Mouse (Mus musculus): ENCODE results near the gene Unc119b. TPM values are rescaled to one million over a fixed set of nuclear protein-coding genes. Genes with fewer than 3 reads are reported as not detected.

The Unc119b gene
- total RNA-seq, 1 experiment, result 27.5 TPM

DNA sequence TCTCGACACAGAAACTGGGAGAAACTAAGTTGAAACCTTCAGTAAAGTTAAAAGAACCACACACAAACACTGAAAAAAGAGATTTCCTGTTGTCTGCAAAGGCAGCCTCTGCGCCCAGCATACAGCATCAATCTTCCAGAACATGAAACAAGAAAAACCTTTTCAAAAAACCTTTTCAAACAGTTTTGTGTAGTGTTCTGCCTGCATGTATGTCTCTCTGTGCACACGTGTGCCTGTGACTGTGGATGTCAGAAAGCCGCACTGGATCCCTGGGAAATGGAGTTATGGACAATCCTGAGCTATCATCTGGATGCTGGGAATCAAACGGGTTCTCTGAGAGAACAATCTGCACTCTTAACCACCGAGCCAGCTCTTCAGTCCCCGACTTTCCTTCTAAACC lies 21.6 kb upstream of the Unc119b start:
- no peak for DNase-seq (ENCODE audit: low read depth, low spot score)
- Histone ChIP-seq H3K36me3 (ENCODE audit: control insufficient read depth, insufficient read depth, low read length, poor library complexity, severe bottlenecking) (peaks cover 5% of the 10 kb centered on the region; the same call in 1 of the 2 replicates), H3K27ac (ENCODE audit: insufficient read depth, low read depth, low read length, poor library complexity, severe bottlenecking) (no peak overlapping the region), H3K4me3 (ENCODE audit: insufficient read depth in 1 of 2, low read depth in 1 of 2, low read length in 2 of 2, poor library complexity in 1 of 2, severe bottlenecking in 1 of 2) (peak overlapping the region; percentile 87 to 89), H3K4me1 (ENCODE audit: control insufficient read depth in 2 of 2, insufficient read depth in 2 of 2, low read length in 2 of 2, poor library complexity in 1 of 2) (peaks cover 6 to 19% of the 10 kb centered on the region in 2 experiments), H3K9me3 (ENCODE audit: control insufficient read depth, insufficient read depth, low read depth, low read length) (no peaks in the 10 kb centered on the region), H3K9ac (ENCODE audit: insufficient read depth, low read depth, low read length, poor library complexity, severe bottlenecking) (peak overlapping the region; percentile 64; the same call in 1 of the 2 replicates)
- in situ Hi-C loops (cut with MboI; ENCODE audit: low sequenced_read_pairs in 2 of 2, unreplicated experiment in 2 of 2), result no loop called here
- TF ChIP-seq HCFC1 (IDR thresholded peaks at IDR 0.05; ENCODE audit: borderline replicate concordance, insufficient read depth, low read length), result no peak
- no peak for TF ChIP-seq ZC3H11A (IDR thresholded peaks at IDR 0.05; ENCODE audit: borderline replicate concordance, low read depth, low read length)

DNA sequence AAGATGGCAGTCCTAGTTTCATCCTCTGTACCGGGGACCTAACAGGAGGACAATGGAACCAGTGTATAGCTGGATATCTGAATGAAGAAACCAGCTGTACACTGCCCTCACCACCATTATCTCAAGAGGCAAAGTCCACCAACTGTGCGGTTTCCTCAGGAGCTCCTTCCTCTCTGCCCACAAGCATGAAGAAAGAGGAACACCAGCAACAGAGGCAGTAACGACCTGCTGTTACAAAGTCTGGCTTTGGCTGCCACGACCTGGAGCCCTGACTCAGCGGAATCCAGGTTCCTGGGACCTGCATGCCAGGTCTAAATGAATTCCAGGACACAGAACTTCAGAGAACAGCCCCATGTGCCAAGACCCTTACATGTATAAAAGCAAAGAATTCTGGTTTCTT lies 21.1 kb upstream of the Unc119b start:
- Histone ChIP-seq H3K4me1 (ENCODE audit: control insufficient read depth in 2 of 2, insufficient read depth in 2 of 2, low read length in 2 of 2, poor library complexity in 1 of 2) (peaks cover 6 to 19% of the 10 kb centered on the region in 2 experiments), H3K27ac (ENCODE audit: insufficient read depth, low read depth, low read length, poor library complexity, severe bottlenecking) (no peak overlapping the region; the same call in 1 of the 2 replicates), H3K9ac (ENCODE audit: insufficient read depth, low read depth, low read length, poor library complexity, severe bottlenecking) (peak overlapping the region; percentile 64; the same call in 1 of the 2 replicates), H3K9me3 (ENCODE audit: control insufficient read depth, insufficient read depth, low read depth, low read length) (no peaks in the 10 kb centered on the region), H3K36me3 (ENCODE audit: control insufficient read depth, insufficient read depth, low read length, poor library complexity, severe bottlenecking) (peaks cover 6% of the 10 kb centered on the region), H3K4me3 (ENCODE audit: insufficient read depth in 1 of 2, low read depth in 1 of 2, low read length in 2 of 2, poor library complexity in 1 of 2, severe bottlenecking in 1 of 2) (peak overlapping the region; percentile 87 to 89)
- in situ Hi-C loops (cut with MboI; ENCODE audit: low sequenced_read_pairs in 2 of 2, unreplicated experiment in 2 of 2), result no loop called here
- peak; percentile 66 for TF ChIP-seq MAFK (IDR thresholded peaks at IDR 0.05; ENCODE audit: insufficient read depth, low read depth, low read length)
- TF ChIP-seq HCFC1 (IDR thresholded peaks at IDR 0.05; ENCODE audit: borderline replicate concordance, insufficient read depth, low read length), result no peak
- no peak for DNase-seq (ENCODE audit: low read depth, low spot score)

DNA sequence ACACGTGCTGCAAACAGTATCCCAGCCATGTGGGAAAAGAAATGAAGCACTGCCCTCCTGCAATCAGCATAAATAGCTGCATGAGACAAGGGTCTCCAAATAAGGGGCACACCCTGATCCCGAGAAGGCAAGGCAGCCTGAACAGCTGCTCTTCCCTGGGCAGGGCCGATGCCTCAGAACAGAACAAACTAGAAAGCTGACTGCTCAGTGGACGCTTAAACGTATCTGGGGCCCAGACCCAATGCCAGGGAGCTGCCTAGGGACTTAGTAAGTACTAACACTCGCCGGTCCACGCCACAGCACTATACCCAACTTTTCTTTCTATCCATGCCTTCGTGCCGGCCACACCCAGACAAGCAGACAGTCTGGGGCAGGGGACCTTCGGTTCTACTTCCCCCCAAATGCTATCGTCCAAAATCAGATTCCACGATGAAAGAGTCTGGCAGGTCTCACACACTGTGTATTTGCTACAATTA lies 20.4 kb upstream of the Unc119b start:
- in situ Hi-C loops (cut with MboI; ENCODE audit: low sequenced_read_pairs in 2 of 2, unreplicated experiment in 2 of 2), result no loop called here
- peaks cover 12% of the 10 kb centered on the region for H3K36me3 ChIP-seq (ENCODE audit: control insufficient read depth, insufficient read depth, low read length, poor library complexity, severe bottlenecking)
- H3K4me3 ChIP-seq (ENCODE audit: insufficient read depth in 1 of 2, low read depth in 1 of 2, low read length in 2 of 2, poor library complexity in 1 of 2, severe bottlenecking in 1 of 2), result peak overlapping the region; percentile 87 to 89
- TF ChIP-seq MAFK (IDR thresholded peaks at IDR 0.05; ENCODE audit: insufficient read depth, low read depth, low read length) (no peak), ZC3H11A (IDR thresholded peaks at IDR 0.05; ENCODE audit: borderline replicate concordance, low read depth, low read length) (no peak), ZNF384 (IDR thresholded peaks at IDR 0.05; ENCODE audit: low read depth, low read length) (no peak), HCFC1 (IDR thresholded peaks at IDR 0.05; ENCODE audit: borderline replicate concordance, insufficient read depth, low read length) (no peak), CHD2 (IDR thresholded peaks at IDR 0.05; ENCODE audit: low read depth, low read length) (no peak)
- H3K27ac ChIP-seq (ENCODE audit: insufficient read depth, low read depth, low read length, poor library complexity, severe bottlenecking), result peak overlapping the region; percentile 55; the same call in 1 of the 2 replicates
- DNase-seq (ENCODE audit: low read depth, low spot score), result no peak
- peak overlapping the region; percentile 64 for H3K9ac ChIP-seq (ENCODE audit: insufficient read depth, low read depth, low read length, poor library complexity, severe bottlenecking)
- no peaks in the 10 kb centered on the region for H3K9me3 ChIP-seq (ENCODE audit: control insufficient read depth, insufficient read depth, low read depth, low read length)
- H3K4me1 ChIP-seq (ENCODE audit: control insufficient read depth in 2 of 2, insufficient read depth in 2 of 2, low read length in 2 of 2, poor library complexity in 1 of 2), result peaks cover 6 to 24% of the 10 kb centered on the region in 2 experiments

DNA sequence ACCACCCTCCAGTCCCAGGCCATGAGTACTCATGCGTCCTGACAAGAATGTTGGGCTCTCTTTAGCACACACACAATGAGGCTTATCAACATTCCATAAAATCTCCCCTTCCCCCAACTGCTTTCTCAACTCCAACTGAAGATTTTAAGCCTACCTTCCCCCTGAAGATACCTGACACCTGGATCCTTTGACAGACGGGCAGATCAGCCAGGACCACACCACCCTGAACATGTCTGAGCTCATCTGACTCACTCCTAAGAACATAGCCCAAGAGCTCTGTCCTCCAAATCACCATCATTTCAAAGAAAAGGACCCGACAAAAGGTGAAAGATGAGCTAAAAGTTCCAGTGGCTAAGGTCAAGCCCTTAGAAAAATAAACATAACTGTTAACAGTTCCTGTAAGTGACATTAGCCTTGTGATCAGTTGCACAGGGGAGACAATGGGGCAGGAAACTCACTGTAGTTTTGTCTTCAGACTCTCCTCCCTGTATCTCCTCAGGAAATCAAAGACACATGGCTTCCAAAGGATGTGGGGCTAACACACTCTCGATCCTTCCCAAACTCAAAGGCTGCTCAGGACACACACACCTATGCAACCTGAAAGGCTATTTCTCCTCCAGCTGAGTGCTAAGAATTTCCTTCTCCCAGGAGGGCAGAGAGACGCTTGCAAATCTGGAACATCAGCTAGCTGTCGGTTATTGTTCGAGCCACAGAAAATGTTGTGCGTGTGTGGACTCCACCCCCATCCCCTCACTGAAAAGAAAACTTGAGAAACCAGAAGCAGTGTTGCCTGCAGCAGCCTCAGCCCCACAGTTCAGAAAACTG lies 17.6 kb upstream of the Unc119b start:
- H3K9ac ChIP-seq (ENCODE audit: insufficient read depth, low read depth, low read length, poor library complexity, severe bottlenecking), result peak overlapping the region; percentile 21; the same call in 1 of the 2 replicates
- peaks cover 6 to 25% of the 10 kb centered on the region in 2 experiments for H3K4me1 ChIP-seq (ENCODE audit: control insufficient read depth in 2 of 2, insufficient read depth in 2 of 2, low read length in 2 of 2, poor library complexity in 1 of 2)

More for the DNA sequence above, 17.6 kb upstream of the Unc119b start:
- Histone ChIP-seq H3K9me3 (ENCODE audit: control insufficient read depth, insufficient read depth, low read depth, low read length) (no peaks in the 10 kb centered on the region), H3K36me3 (ENCODE audit: control insufficient read depth, insufficient read depth, low read length, poor library complexity, severe bottlenecking) (peaks cover 32% of the 10 kb centered on the region), H3K27ac (ENCODE audit: insufficient read depth, low read depth, low read length, poor library complexity, severe bottlenecking) (peak overlapping the region; percentile 37; the same call in 1 of the 2 replicates), H3K4me3 (ENCODE audit: insufficient read depth in 1 of 2, low read depth in 1 of 2, low read length in 2 of 2, poor library complexity in 1 of 2, severe bottlenecking in 1 of 2) (no peak overlapping the region)
- TF ChIP-seq ZNF384 (IDR thresholded peaks at IDR 0.05; ENCODE audit: low read depth, low read length) (no peak), HCFC1 (IDR thresholded peaks at IDR 0.05; ENCODE audit: borderline replicate concordance, insufficient read depth, low read length) (no peak), ZC3H11A (IDR thresholded peaks at IDR 0.05; ENCODE audit: borderline replicate concordance, low read depth, low read length) (no peak), CHD2 (IDR thresholded peaks at IDR 0.05; ENCODE audit: low read depth, low read length) (no peak), MAFK (IDR thresholded peaks at IDR 0.05; ENCODE audit: insufficient read depth, low read depth, low read length) (no peak)
- in situ Hi-C loops (cut with MboI; ENCODE audit: low sequenced_read_pairs in 2 of 2, unreplicated experiment in 2 of 2), result no loop called here
- no peak for DNase-seq (ENCODE audit: low read depth, low spot score)
